Mouse (Mus musculus) MEL (cell line): ENCODE measurements at regions not wholly inside any gene's neighbourhood (a gene's known extent, or its start where the extent isn't known, plus 50 kb on each side); places are given as distances from the start of the nearest gene placed in this dataset.

Source experiments
- BHLHE40 ChIP-seq: IDR thresholded peaks from 2 replicates; pipeline ENCODE4 v1.6.1; 2012; ENCODE audit warnings: low read depth, mild to moderate bottlenecking, inconsistent platforms, low read length, improper control_type of control experiment, borderline replicate concordance
- CTCF ChIP-seq, 3 experiments: IDR thresholded peaks in 2 of 3; conservative IDR thresholded peaks in 1 of 3; 2 replicates each; pipeline ENCODE4 v1.5.1; 2011 to 2012; ENCODE audit warnings: low read length in 3 of 3, low read depth in 2 of 3, mild to moderate bottlenecking in 2 of 3, improper control_type of control experiment in 1 of 3, inconsistent platforms in 1 of 3, mixed read lengths in 1 of 3, moderate library complexity in 1 of 3; ENCODE audit not compliant: control insufficient read depth in 1 of 3, insufficient read depth in 1 of 3, poor library complexity in 1 of 3, severe bottlenecking in 1 of 3
- EP300 ChIP-seq, 2 experiments: IDR thresholded peaks; 2 replicates each; pipeline ENCODE4 v1.6.1; 2011; ENCODE audit warnings: improper control_type of control experiment in 2 of 2, low read length in 2 of 2, low read depth in 1 of 2, mild to moderate bottlenecking in 1 of 2
- GABPA ChIP-seq: IDR thresholded peaks from 2 replicates; pipeline ENCODE4 v1.6.1; 2012; ENCODE audit warnings: low read depth, mild to moderate bottlenecking, inconsistent platforms, low read length, improper control_type of control experiment, moderate library complexity
- MAFK ChIP-seq: IDR thresholded peaks from 2 replicates; pipeline ENCODE4 v1.6.1; 2011; ENCODE audit warnings: low read depth, mild to moderate bottlenecking, low read length, improper control_type of control experiment, borderline replicate concordance
- MEF2A ChIP-seq: IDR thresholded peaks from 2 replicates; pipeline ENCODE4 v1.6.1; 2014; ENCODE audit warnings: low read depth, mild to moderate bottlenecking, inconsistent platforms, low read length, improper control_type of control experiment; ENCODE audit not compliant: poor library complexity, insufficient replicate concordance, severe bottlenecking; ENCODE audit errors: extremely low read depth
- MXI1 ChIP-seq: IDR thresholded peaks from 2 replicates; pipeline ENCODE4 v1.6.1; 2011; ENCODE audit warnings: mild to moderate bottlenecking, low read depth, low read length, improper control_type of control experiment
- POLR2A ChIP-seq, 2 experiments: IDR thresholded peaks; 2 replicates each; pipeline ENCODE4 v1.6.1; 2011 to 2012; ENCODE audit warnings: low read length in 2 of 2, mild to moderate bottlenecking in 2 of 2, control low read depth in 1 of 2, improper control_type of control experiment in 1 of 2, low read depth in 1 of 2, moderate library complexity in 1 of 2; ENCODE audit not compliant: control insufficient read depth in 1 of 2, insufficient read depth in 1 of 2, poor library complexity in 1 of 2
- POLR2AphosphoS2 ChIP-seq: IDR thresholded peaks from 2 replicates; pipeline ENCODE4 v1.6.1; 2011; ENCODE audit warnings: low read length, improper control_type of control experiment
- SIN3A ChIP-seq: IDR thresholded peaks from 2 replicates; pipeline ENCODE4 v1.6.1; 2012; ENCODE audit warnings: low read length, improper control_type of control experiment, inconsistent platforms
- TCF12 ChIP-seq: IDR thresholded peaks from 2 replicates; pipeline ENCODE4 v1.6.1; 2014; ENCODE audit warnings: low read depth, mild to moderate bottlenecking, inconsistent platforms, low read length, improper control_type of control experiment, moderate library complexity

- TF ChIP-seq GABPA: no peak
- TF ChIP-seq EP300 (IDR thresholded peaks at IDR 0.05; ENCODE audit: low read depth in 1 of 2, low read length in 2 of 2): no peak
- no peak for TF ChIP-seq CTCF (IDR thresholded peaks at IDR 0.05 in 2 of 3, conservative IDR thresholded peaks at IDR 0.05 in 1 of 3; ENCODE audit: control insufficient read depth in 1 of 3, insufficient read depth in 1 of 3, low read depth in 2 of 3, low read length in 3 of 3, poor library complexity in 1 of 3, severe bottlenecking in 1 of 3)
- no peak for TF ChIP-seq POLR2A (IDR thresholded peaks at IDR 0.05; ENCODE audit: control insufficient read depth in 1 of 2, insufficient read depth in 1 of 2, low read depth in 1 of 2, low read length in 2 of 2, poor library complexity in 1 of 2)
- no peak for TF ChIP-seq TCF12
- no peak for TF ChIP-seq SIN3A
- no peak for TF ChIP-seq MEF2A
- TF ChIP-seq POLR2AphosphoS2: no peak
- TF ChIP-seq MXI1: no peak
- no peak for TF ChIP-seq BHLHE40
- no peak for TF ChIP-seq MAFK
Observed at GRCm38 (mm10) chr4:5327171-5327661, 534.1 kb upstream of the Impad1 start.
